Mouse (Mus musculus) small intestine, adult 2 months (tissue): ENCODE measurements at regions not wholly inside any gene's neighbourhood (a gene's known extent, or its start where the extent isn't known, plus 50 kb on each side); places are given as distances from the start of the nearest gene placed in this dataset.

Experiments
- H3K27ac ChIP-seq: fragments of 200-500 bp; 2 replicates; pipeline ENCODE4 v1.5.1; 2012; ENCODE audit warnings: low read depth, low read length, control low read depth, inconsistent platforms; ENCODE audit not compliant: insufficient read depth
- H3K27me3 ChIP-seq: fragments of 200-500 bp; 2 replicates; pipeline ENCODE4 v1.6.1; 2012; ENCODE audit warnings: mild to moderate bottlenecking, moderate library complexity, low read length, inconsistent platforms; ENCODE audit not compliant: control insufficient read depth, insufficient read depth
- H3K36me3 ChIP-seq: fragments of 200-500 bp; 2 replicates; pipeline ENCODE4 v1.6.1; 2012; ENCODE audit warnings: mild to moderate bottlenecking, low read length, control low read depth, inconsistent platforms; ENCODE audit not compliant: control insufficient read depth, insufficient read depth
- H3K4me1 ChIP-seq: fragments of 200-500 bp; 2 replicates; pipeline ENCODE4 v1.6.1; 2012; ENCODE audit warnings: low read length, inconsistent platforms, mixed read lengths; ENCODE audit not compliant: control insufficient read depth, insufficient read depth, insufficient read length
- H3K4me3 ChIP-seq: fragments of 200-500 bp; 2 replicates; pipeline ENCODE4 v1.5.1; 2012; ENCODE audit warnings: low read depth, mild to moderate bottlenecking, control low read depth, inconsistent platforms, low read length, moderate library complexity
- CTCF ChIP-seq: fragments of 200-500 bp; IDR thresholded peaks from 2 replicates; pipeline ENCODE4 v1.5.1; 2012; ENCODE audit warnings: low read depth, mild to moderate bottlenecking, control low read depth, inconsistent platforms, low read length, moderate library complexity, mixed read lengths; ENCODE audit not compliant: insufficient replicate concordance, insufficient read length; ENCODE audit errors: extremely low read depth
- POLR2A ChIP-seq: fragments of 200-500 bp; IDR thresholded peaks from 2 replicates; pipeline ENCODE4 v1.6.1; 2012; ENCODE audit warnings: low read depth, mild to moderate bottlenecking, control low read depth, inconsistent platforms, low read length, moderate library complexity
- WGBS: fragments of 180-500 bp; shearing (Covaris S2); methylation state at CpG from one replicate; pipeline ENCODE4 v1.1.7; 2018; 5-methylcytosine and 5-hydroxymethylcytosine counted together

GRCm38 (mm10) chr2:45534806-45535205, 417.6 kb upstream of the Zeb2 start:
- WGBS, result 63% methylated on average over 5 of the region's 5 CpGs
- Histone ChIP-seq H3K4me3 (no peak overlapping the region), H3K4me1 (no peaks in the 10 kb centered on the region), H3K27ac (no peak overlapping the region), H3K36me3 (no peaks in the 10 kb centered on the region), H3K27me3 (no peaks in the 10 kb centered on the region)
- TF ChIP-seq POLR2A (no peak), CTCF (no peak)

- 30% methylated on average over 5 of the region's 5 CpGs for WGBS
- no peak for TF ChIP-seq CTCF
- no peak for TF ChIP-seq POLR2A
- Histone ChIP-seq H3K27ac (no peak overlapping the region), H3K4me3 (no peak overlapping the region), H3K27me3 (no peaks in the 10 kb centered on the region), H3K36me3 (no peaks in the 10 kb centered on the region), H3K4me1 (peaks cover 4% of the 10 kb centered on the region; the same call in 1 of the 2 replicates)
Measured at GRCm38 (mm10) chr2:45522310-45522709, 405.1 kb upstream of the Zeb2 start.

- TF ChIP-seq POLR2A (no peak), CTCF (no peak)
- no peaks in the 10 kb centered on the region for H3K36me3 ChIP-seq
- no peaks in the 10 kb centered on the region for H3K27me3 ChIP-seq
- WGBS, result 27% methylated on average over 4 of the region's 4 CpGs
- no peak overlapping the region for H3K4me3 ChIP-seq
- H3K27ac ChIP-seq, result peak overlapping the region; percentile 23; the same call in 1 of the 2 replicates
- H3K4me1 ChIP-seq, result peaks cover 4% of the 10 kb centered on the region; the same call in 1 of the 2 replicates
Measured at GRCm38 (mm10) chr2:45519550-45520152, 402.5 kb upstream of the Zeb2 start.

- Histone ChIP-seq H3K4me3 (no peak overlapping the region), H3K36me3 (no peaks in the 10 kb centered on the region), H3K27ac (no peak overlapping the region), H3K4me1 (no peaks in the 10 kb centered on the region), H3K27me3 (no peaks in the 10 kb centered on the region)
- WGBS, result 37% methylated on average over 4 of the region's 4 CpGs
- no peak for TF ChIP-seq CTCF
- TF ChIP-seq POLR2A, result no peak
Measured at GRCm38 (mm10) chr2:45514290-45515180, 397.3 kb upstream of the Zeb2 start.

GRCm38 (mm10) chr2:45512852-45513251, 395.7 kb upstream of the Zeb2 start:
- Histone ChIP-seq H3K4me1 (no peaks in the 10 kb centered on the region), H3K27me3 (no peaks in the 10 kb centered on the region), H3K4me3 (no peak overlapping the region), H3K36me3 (no peaks in the 10 kb centered on the region), H3K27ac (no peak overlapping the region)
- no peak for TF ChIP-seq CTCF
- no peak for TF ChIP-seq POLR2A

GRCm38 (mm10) chr2:45511791-45512190, 394.6 kb upstream of the Zeb2 start:
- Histone ChIP-seq H3K27me3 (no peaks in the 10 kb centered on the region), H3K4me3 (no peak overlapping the region), H3K36me3 (no peaks in the 10 kb centered on the region), H3K27ac (no peak overlapping the region), H3K4me1 (no peaks in the 10 kb centered on the region)
- no peak for TF ChIP-seq POLR2A
- WGBS, result 94% methylated on average over 3 of the region's 3 CpGs

- 88% methylated on average over 4 of the region's 4 CpGs for WGBS
- TF ChIP-seq CTCF, result no peak
- no peak for TF ChIP-seq POLR2A
Measured at GRCm38 (mm10) chr2:45504468-45504867, 387.3 kb upstream of the Zeb2 start.

GRCm38 (mm10) chr2:45493656-45494055, 376.5 kb upstream of the Zeb2 start:
- no peaks in the 10 kb centered on the region for H3K27me3 ChIP-seq
- no peaks in the 10 kb centered on the region for H3K4me1 ChIP-seq
- H3K4me3 ChIP-seq, result no peak overlapping the region
- no peak overlapping the region for H3K27ac ChIP-seq
- 75% methylated on average over 2 of the region's 2 CpGs for WGBS
- no peaks in the 10 kb centered on the region for H3K36me3 ChIP-seq
- no peak for TF ChIP-seq POLR2A
- TF ChIP-seq CTCF, result no peak

More at GRCm38 (mm10) chr2:45504468-45504867, 387.3 kb upstream of the Zeb2 start:
- Histone ChIP-seq H3K4me1 (no peaks in the 10 kb centered on the region), H3K27me3 (no peaks in the 10 kb centered on the region), H3K36me3 (no peaks in the 10 kb centered on the region), H3K4me3 (no peak overlapping the region), H3K27ac (no peak overlapping the region)
